ENCODE assay signal across 24 mouse cellular contexts in genomic region chr1:136714077-136714476, GRCm38 (mm10).
A peak's percentile ranks its signal among the peaks of the same experiment; 100 is the strongest.
DNase-seq lines count a peak whose midpoint lies in the region; ATAC-seq lines count a peak whose summit lies in the region.
"Had no signal": no experiment of that assay in that cellular context is flagged by ENCODE, and none has a peak within 500 bp of the region (broad histone marks: within the 10 kb centered on the region; RNA-seq: fewer than 3 reads in every experiment).

No protein-coding gene starts in this region.

- no peaks in the 10 kb centered on the region for H3K36me3 ChIP-seq in forebrain, embryonic 16.5 days (ENCODE audit: control insufficient read depth, insufficient read depth)
- no peaks in the 10 kb centered on the region for H3K36me3 ChIP-seq in forebrain, embryonic 14.5 days (ENCODE audit: control insufficient read depth, insufficient read depth, low read length)
- H3K36me3 ChIP-seq: heart, embryonic 15.5 days; hindbrain, embryonic 15.5 days; intestine, embryonic 15.5 days; neural tube, embryonic 15.5 days had no signal

- no peaks in the 10 kb centered on the region for H3K27me3 ChIP-seq in forebrain, embryonic 16.5 days (replicated peaks; ENCODE audit: control insufficient read depth, insufficient read depth, low read length)
- H3K27me3 ChIP-seq in forebrain, embryonic 14.5 days (replicated peaks; ENCODE audit: control insufficient read depth, insufficient read depth, low read length): no peaks in the 10 kb centered on the region
- H3K27me3 ChIP-seq: heart, embryonic 15.5 days; hindbrain, embryonic 15.5 days; intestine, embryonic 15.5 days; neural tube, embryonic 15.5 days had no signal

- H3K27ac ChIP-seq in forebrain, embryonic 16.5 days (ENCODE audit: low read length): no peak overlapping the region
- no peak overlapping the region for H3K27ac ChIP-seq in forebrain, embryonic 14.5 days (ENCODE audit: low read depth, low read length)
- H3K27ac ChIP-seq: heart, embryonic 15.5 days; hindbrain, embryonic 15.5 days; intestine, embryonic 15.5 days; neural tube, embryonic 15.5 days had no signal

- 74% methylated on average over 4 of the region's 4 CpGs for WGBS in forebrain, embryonic 16.5 days
- 85% methylated on average over 4 of the region's 4 CpGs for WGBS in forebrain, embryonic 14.5 days

- no peak overlapping the region for H3K4me3 ChIP-seq in forebrain, embryonic 16.5 days (replicated peaks; ENCODE audit: low read length)
- H3K4me3 ChIP-seq in forebrain, embryonic 14.5 days (ENCODE audit: low read depth, low read length): no peak overlapping the region
- H3K4me3 ChIP-seq: heart, embryonic 15.5 days; hindbrain, embryonic 15.5 days; intestine, embryonic 15.5 days; megakaryocyte, embryonic 14.5 days; neural tube, embryonic 15.5 days had no signal

- intact Hi-C loops in left cerebral cortex, postnatal 4 days (cut with DNase I): no loop called here

- ATAC-seq in forebrain, embryonic 16.5 days: peak; percentile 45; the same call in 1 of the 2 replicates
- ATAC-seq in forebrain, embryonic 14.5 days: no peak
- ATAC-seq: intestine, embryonic 15.5 days; midbrain, embryonic 16.5 days had no signal

- no peaks in the 10 kb centered on the region for H3K4me1 ChIP-seq in forebrain, embryonic 16.5 days (replicated peaks; ENCODE audit: control insufficient read depth, insufficient read depth, low read length)
- H3K4me1 ChIP-seq in forebrain, embryonic 14.5 days (ENCODE audit: control insufficient read depth, insufficient read depth, low read length): no peaks in the 10 kb centered on the region
- H3K4me1 ChIP-seq: heart, embryonic 15.5 days; megakaryocyte, embryonic 14.5 days had no signal

- H3K9ac ChIP-seq in forebrain, embryonic 16.5 days (replicated peaks; ENCODE audit: low read depth, low read length): no peak overlapping the region
- H3K9ac ChIP-seq in forebrain, embryonic 14.5 days (ENCODE audit: low read length): no peak overlapping the region
- H3K9ac ChIP-seq: heart, embryonic 15.5 days; hindbrain, embryonic 15.5 days; intestine, embryonic 15.5 days; neural tube, embryonic 15.5 days had no signal

- H3K4me2 ChIP-seq in forebrain, embryonic 16.5 days (ENCODE audit: low read length): no peak overlapping the region
- no peak overlapping the region for H3K4me2 ChIP-seq in forebrain, embryonic 14.5 days (ENCODE audit: low read length)
- H3K4me2 ChIP-seq: heart, embryonic 15.5 days; hindbrain, embryonic 15.5 days; intestine, embryonic 15.5 days; liver, embryonic 11.5 days; neural tube, embryonic 15.5 days had no signal

- no peaks in the 10 kb centered on the region for H3K9me3 ChIP-seq in forebrain, embryonic 16.5 days (ENCODE audit: control insufficient read depth, low read length)
- H3K9me3 ChIP-seq in forebrain, embryonic 14.5 days (replicated peaks; ENCODE audit: control insufficient read depth, low read length): no peaks in the 10 kb centered on the region
- H3K9me3 ChIP-seq: heart, embryonic 15.5 days; hindbrain, embryonic 15.5 days; intestine, embryonic 15.5 days; neural tube, embryonic 15.5 days had no signal

- no peak for DNase-seq in forebrain, embryonic 14.5 days (ENCODE audit: low spot score)
- DNase-seq in left cerebral cortex, adult 11 months (ENCODE audit: low spot score): peak; percentile 59
- DNase-seq in left cerebral cortex, postnatal 4 days: no peak
- peak; percentile 38 to 71 for DNase-seq in left cerebral cortex, adult 18-20 months (ENCODE audit: low spot score in 2 of 2)
- peak; percentile 44 for DNase-seq in right cerebral cortex, postnatal 25 days
- DNase-seq in c-Kit-positive CD71-positive TER-119-positive erythroid progenitor cells, embryonic 14.5 days (ENCODE audit: low spot score): no peak
- DNase-seq in thymus, postnatal 4 days: no peak
- DNase-seq: adrenal gland, adult 8-10 months; cerebellum, adult 18-20 months; cerebellum, postnatal 25 days; gastrocnemius, postnatal 14 days; heart, postnatal 4 days; kidney, postnatal 4 days; lung, adult 2 months; spleen, adult 18-20 months; thymus, adult 18-20 months had no signal

Comparison
In these comparisons a context has a peak if more than half of its experiments do, and no peak if none do; other contexts are left out.
1. DNase-seq: peak in left cerebral cortex, adult 11 months (single experiment), left cerebral cortex, adult 18-20 months (2 of 2) and right cerebral cortex, postnatal 25 days (single experiment); none in forebrain, embryonic 14.5 days (single experiment), left cerebral cortex, postnatal 4 days (single experiment), c-Kit-positive CD71-positive TER-119-positive erythroid progenitor cells, embryonic 14.5 days (single experiment) and thymus, postnatal 4 days (single experiment).